Mouse (Mus musculus) kidney, adult 2 months (tissue): ENCODE data around the gene Fgf12.

Experiments used
- CTCF ChIP-seq: fragments of 200-500 bp; conservative IDR thresholded peaks from 2 replicates; pipeline ENCODE4 v1.5.1; 2011; ENCODE audit warnings: low read depth, mild to moderate bottlenecking, control low read depth, low read length, moderate library complexity, mixed read lengths; ENCODE audit not compliant: insufficient read depth, insufficient read length
- POLR2A ChIP-seq: fragments of 200-500 bp; IDR thresholded peaks from one replicate; pipeline ENCODE4 v1.6.1; 2011; ENCODE audit warnings: low read depth, low read length, control low read depth

DNA sequence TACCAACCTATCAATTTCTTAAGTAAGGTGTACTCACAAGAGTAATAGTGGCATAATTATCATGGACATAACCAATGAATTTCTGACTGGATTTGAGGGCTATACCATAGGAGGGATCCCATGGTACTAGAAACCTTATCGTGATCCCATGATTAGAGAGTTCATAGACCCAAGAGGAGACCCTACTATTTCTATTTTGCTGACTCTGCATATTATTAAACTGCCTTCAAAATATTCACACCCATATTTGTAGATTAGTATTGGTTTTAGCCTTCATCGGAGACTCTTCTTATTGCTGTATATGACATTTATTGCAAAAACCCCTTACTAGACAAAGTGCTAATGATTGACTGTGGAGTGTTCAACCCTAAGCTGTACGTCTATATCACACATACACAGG lies 107.8 kb downstream of the Fgf12 start:
- TF ChIP-seq POLR2A, result no peak
- TF ChIP-seq CTCF, result no peak
